Mouse (Mus musculus) gonadal fat pad, adult 2 months (tissue): ENCODE results near the gene Rps2. TPM values are rescaled to one million over a fixed set of nuclear protein-coding genes. Genes with fewer than 3 reads are reported as not detected.
"Not testable (repeated sequence)": the region's sequence is repeated elsewhere in the genome, so short reads cannot be mapped to it uniquely, and the experiment has no call there.

Experiments used
- DNase-seq: peaks from one replicate; pipeline ENCODE4 v3.0.0-alpha.2; 2012; ENCODE audit warnings: low read depth
- polyA plus RNA-seq: library from polyadenylated mRNA; depleted of rRNA; stranded (reverse); fragments of >200 nt; gene quantifications from 2 replicates; pipeline ENCODE4 v1.2.3, GENCODE M21; 2012

Rps2 gene
- polyA plus RNA-seq, 1 experiment: 2,553 TPM

GRCm38 (mm10) chr17:24705821-24706220 lies 12.1 kb upstream of the Rps2 start:
- no peak for DNase-seq

- DNase-seq: no peak
These were observed 10.7 kb upstream of the Rps2 start, which contains the start of gene Tbl3 for GRCm38 (mm10) chr17:24706982-24707800. Tbl3 (minus strand) TSS chr17:24707660.

GRCm38 (mm10) chr17:24707801-24708425 lies 10.0 kb upstream of the Rps2 start:
- DNase-seq: no peak

DNA sequence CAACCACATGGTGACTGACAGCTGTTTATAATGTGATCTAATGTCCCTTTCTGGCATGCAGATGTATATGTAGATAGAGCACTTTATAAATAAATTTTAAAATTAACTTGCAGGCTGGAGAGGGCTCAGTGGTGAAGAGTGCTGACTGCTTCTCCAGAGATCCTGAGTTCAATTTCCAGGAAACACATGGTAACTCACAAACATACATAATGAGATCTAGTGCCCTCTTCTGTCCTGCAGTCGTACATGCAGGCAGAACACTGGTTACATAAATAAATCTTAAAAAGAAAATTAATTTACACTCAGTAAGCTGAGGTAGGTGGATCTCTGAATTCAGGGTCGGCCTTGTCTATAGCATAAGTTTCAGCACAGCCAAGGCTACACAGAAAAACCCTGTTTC lies 9.3 kb upstream of the Rps2 start:
- no peak for DNase-seq

- DNase-seq: no peak
These were observed 2.4 kb upstream of the Rps2 start for GRCm38 (mm10) chr17:24715556-24715955.

DNA sequence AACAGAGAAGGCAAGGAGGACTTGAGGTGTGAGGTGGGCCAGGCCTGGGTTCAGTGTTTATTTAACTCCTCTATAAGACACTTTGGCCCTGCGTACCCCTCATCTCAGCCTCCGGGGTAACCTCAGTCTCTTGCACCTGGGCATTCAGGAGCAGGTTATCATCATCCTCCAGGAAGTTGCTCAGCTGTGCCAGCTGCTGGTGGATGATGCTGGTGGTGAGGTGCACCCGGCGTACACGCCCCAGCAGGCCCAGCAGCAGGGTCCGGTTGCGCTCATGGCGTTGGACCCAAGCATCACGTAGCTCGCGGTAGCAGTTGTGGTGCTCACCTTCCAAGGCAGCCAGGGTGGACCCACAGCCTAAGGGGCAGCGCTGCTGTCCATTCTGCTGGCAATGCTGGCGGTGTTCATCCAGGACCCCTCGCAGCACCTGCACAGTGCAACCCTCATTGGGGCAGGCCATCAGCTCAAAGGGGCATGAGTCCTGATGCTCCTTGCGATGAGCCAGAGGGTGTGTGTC lies 1.7 kb upstream of the Rps2 start:
- no peak for DNase-seq

GRCm38 (mm10) chr17:24718938-24719337 lies 1.0 kb downstream of the Rps2 start:
- not testable (repeated sequence) for DNase-seq

DNA sequence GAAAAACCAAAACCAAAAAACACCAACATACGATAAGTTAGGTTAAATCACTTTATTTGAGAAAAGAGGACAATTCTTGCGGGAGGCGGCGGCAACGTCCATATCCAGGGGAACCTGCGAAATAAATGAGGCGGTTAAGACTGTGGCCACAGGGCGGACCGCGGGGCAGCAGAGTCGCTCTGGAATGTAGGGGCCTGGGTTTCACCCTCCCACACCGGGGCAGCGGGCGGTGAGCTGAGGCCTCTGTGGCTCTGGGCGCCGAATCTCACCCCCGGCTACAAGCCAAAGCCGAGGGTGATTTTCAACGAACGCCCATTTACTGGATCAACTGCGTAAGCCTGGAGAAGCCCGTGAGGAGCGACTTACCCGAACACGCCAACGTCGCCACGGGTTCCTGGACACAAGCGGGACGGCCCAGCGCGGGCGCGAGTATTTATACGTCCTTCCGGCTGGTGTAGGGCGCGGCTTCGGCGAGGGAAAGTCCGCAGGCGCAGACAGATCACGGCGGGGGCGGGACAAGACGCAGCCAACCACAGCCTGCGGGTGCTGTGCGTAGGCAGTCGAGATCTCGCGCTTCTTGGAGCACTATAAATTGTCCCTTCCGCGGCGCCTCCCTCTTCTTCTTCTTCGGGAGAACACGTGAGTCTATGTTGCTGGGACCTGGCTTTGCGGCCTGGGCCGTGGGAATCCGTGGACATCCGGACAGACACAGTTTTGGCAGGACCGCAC lies 1.7 kb downstream of the Rps2 start:
- no peak for DNase-seq

- DNase-seq: not testable (repeated sequence)
These were observed 2.7 kb downstream of the Rps2 start for GRCm38 (mm10) chr17:24720616-24721015.

DNA sequence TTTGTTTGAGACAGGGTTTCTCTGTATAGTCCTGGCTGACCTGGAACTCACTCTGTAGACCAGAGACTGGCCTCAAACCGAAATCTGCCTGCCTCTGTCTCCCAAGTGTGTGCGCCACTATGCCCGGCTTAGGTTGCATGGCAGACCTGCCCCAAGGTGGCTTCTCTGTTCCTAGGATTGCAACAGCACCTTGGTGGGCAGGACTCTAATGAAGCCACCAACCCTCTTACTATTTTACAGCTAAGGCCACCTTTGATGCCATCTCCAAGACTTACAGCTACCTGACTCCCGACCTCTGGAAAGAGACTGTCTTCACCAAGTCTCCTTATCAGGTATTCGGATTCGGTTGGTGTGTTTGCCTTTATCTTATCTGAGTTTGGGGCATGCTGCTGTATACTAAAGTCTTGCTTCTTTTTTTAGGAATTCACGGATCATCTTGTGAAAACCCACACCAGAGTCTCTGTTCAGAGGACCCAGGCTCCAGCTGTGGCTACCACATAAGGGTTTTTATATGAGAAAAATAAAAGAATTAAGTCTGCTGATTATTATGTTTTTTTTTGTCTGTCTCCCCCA lies 3.6 kb downstream of the Rps2 start:
- not testable (repeated sequence) for DNase-seq

DNA sequence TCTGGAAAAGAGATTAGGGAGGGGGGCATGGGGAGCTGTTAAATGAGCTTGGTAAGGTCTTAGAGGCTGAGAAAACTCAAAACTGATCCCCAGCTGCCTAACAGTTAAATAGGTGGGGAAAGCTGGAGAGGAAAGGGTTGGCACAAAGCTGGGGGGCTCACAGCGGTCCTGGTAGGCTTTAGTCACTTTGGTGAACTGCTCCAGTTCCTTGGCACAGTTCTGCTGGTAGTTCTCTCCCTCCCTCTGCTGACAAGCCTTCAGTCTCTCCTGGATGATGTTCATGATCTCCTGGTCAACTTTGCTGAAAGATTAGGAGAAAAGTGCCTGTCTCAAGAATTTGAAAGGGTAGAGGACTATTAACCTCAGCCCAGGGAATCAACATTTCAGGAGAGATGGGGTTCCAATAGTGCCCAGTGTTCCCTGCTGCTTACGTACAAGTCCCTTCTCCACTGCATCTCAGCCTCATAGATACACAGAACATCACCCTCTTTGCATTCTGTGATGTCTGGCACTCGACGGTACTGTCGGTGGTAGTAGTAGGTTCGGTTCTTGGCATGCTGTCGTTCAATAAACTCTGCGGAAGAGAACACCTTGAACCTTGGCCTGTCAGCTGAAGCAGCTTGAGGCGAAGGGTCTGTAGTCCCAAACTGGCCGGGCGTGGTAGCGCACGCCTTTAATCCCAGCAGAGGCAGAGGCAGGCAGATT lies 4.5 kb downstream of the Rps2 start:
- no peak for DNase-seq

- no peak for DNase-seq
These were observed 5.4 kb downstream of the Rps2 start for GRCm38 (mm10) chr17:24723122-24723880.

- no peak for DNase-seq
These were observed 5.9 kb downstream of the Rps2 start for GRCm38 (mm10) chr17:24723881-24724180.

DNA sequence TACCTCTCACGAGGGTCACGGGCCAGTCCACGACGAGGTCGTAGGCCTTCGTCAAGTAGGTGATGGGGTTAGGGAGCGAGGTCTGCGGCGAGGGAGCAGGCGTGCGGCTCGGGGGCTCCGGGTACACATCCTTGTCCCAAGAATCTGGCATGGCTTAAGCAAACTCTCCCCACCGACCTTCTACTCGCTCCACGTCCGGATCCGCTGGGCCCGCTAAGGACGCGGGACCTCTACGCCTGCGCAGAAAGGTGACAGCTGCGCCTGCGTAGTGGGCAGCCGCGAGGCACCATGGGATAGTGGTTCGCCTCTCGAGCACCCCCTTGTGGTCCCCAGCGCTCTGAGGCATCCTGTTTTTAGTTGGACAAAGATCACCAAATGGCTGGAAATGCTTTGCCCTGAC lies 6.3 kb downstream of the Rps2 start, which contains the start of gene Ndufb10:
Gene Ndufb10 (minus strand): TSS at position 295 of the 400 bp plus-strand sequence.
- DNase-seq: no peak

DNA sequence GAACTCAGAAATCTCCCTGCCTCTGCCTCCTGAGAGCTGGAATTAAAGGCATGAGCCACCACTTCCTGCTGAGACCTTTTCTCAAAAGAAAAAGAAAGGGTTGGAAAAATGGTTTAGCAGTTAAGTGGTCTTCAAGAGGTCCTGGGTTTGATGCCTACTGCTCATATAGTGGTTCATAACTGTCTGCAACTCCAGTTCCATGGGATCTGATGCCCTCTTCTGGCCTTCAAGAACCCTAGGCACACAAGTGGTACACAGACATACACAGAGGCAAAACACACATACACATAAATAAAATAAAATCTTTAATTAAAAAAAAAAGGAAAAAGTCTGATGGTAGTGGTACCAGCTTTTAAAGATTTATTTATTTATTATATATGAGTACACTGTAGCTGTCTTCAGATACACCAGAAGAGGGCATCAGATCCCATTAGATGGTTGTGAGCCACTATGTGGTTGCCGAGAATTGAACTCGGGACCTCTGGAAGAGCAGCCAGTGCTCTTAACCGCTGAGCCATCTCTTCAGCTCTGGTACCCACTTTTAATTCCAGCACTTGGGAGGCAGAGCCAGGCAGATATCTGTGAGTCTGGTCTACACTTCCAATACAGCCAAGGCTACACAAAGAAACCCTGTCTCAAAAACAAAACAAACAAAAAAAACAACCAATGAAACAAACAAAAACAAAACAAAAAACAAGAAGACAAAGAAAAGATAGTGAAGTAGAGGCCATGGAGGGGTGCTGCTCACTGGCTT lies 7.9 kb downstream of the Rps2 start:
- no peak for DNase-seq

- DNase-seq: no peak
These were observed 9.7 kb downstream of the Rps2 start, which contains the start of gene Rpl3l for GRCm38 (mm10) chr17:24727618-24728017. Rpl3l (plus strand) TSS chr17:24727820.

- no peak for DNase-seq
These were observed 10.3 kb downstream of the Rps2 start for GRCm38 (mm10) chr17:24728184-24728583.

DNA sequence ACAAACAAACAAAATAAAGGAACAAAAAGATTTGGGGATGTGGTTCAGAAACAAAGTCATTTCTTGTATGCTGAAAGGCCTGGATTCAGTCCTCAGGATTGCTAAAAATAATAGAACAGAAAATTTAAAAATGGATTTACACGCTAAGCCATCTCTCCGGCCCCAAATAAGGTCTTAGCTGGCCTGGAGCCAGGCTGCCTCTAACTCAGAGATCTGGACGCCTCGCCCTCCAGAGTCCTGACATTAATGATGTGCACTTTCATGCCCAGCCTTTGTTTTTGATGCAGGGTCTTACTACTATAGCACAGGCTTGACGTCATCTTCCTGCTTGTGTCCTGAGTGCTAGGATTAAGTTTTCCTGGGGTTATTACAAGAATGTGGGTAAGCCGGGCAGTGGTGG lies 11.2 kb downstream of the Rps2 start:
- DNase-seq: no peak

GRCm38 (mm10) chr17:24730787-24731186 lies 12.9 kb downstream of the Rps2 start:
- DNase-seq: no peak
